Mouse (Mus musculus) ES-E14 (cell line): ENCODE results near the gene Prex1. TPM values are rescaled to one million over a fixed set of nuclear protein-coding genes. Genes with fewer than 3 reads are reported as not detected.
"Not testable (repeated sequence)": the region's sequence is repeated elsewhere in the genome, so short reads cannot be mapped to it uniquely, and the experiment has no call there.

Experiments used
- DNase-seq: peaks from one replicate; pipeline ENCODE4 v3.0.0-alpha.2; 2013; ENCODE audit warnings: low read depth, low spot score
- H3K27ac ChIP-seq: 2 replicates; pipeline ENCODE4 v1.5.1; 2012; ENCODE audit warnings: low read depth, mild to moderate bottlenecking, low read length, moderate library complexity, mixed read lengths; ENCODE audit not compliant: poor library complexity, insufficient read depth, severe bottlenecking
- H3K36me3 ChIP-seq: 2 replicates; pipeline ENCODE4 v1.6.1; 2012; ENCODE audit warnings: mild to moderate bottlenecking, low read length, moderate library complexity, mixed read lengths; ENCODE audit not compliant: control insufficient read depth, poor library complexity, insufficient read depth, severe bottlenecking
- H3K4me1 ChIP-seq, 2 experiments: fragments of 150-350 bp in 1 of 2; sonication (generic) in 1 of 2; 2 replicates each; pipeline ENCODE4 v1.6.1; 2012; ENCODE audit warnings: low read length in 2 of 2, mild to moderate bottlenecking in 1 of 2, mixed read lengths in 1 of 2; ENCODE audit not compliant: control insufficient read depth in 2 of 2, insufficient read depth in 2 of 2, poor library complexity in 1 of 2
- H3K4me3 ChIP-seq, 2 experiments: fragments of 150-350 bp in 1 of 2; sonication (generic) in 1 of 2; 2 replicates each; pipeline ENCODE4 v1.5.1; 2012; ENCODE audit warnings: low read length in 2 of 2, low read depth in 1 of 2, mild to moderate bottlenecking in 1 of 2, mixed read lengths in 1 of 2; ENCODE audit not compliant: insufficient read depth in 1 of 2, poor library complexity in 1 of 2, severe bottlenecking in 1 of 2
- H3K9ac ChIP-seq: 2 replicates; pipeline ENCODE4 v1.6.1; 2012; ENCODE audit warnings: low read depth, mild to moderate bottlenecking, low read length, mixed read lengths; ENCODE audit not compliant: poor library complexity, insufficient read depth, severe bottlenecking
- H3K9me3 ChIP-seq: fragments of 150-350 bp; sonication (generic); 2 replicates; pipeline ENCODE4 v1.6.1; 2012; ENCODE audit warnings: low read depth, mild to moderate bottlenecking, low read length; ENCODE audit not compliant: control insufficient read depth, insufficient read depth
- CHD2 ChIP-seq: IDR thresholded peaks from 2 replicates; pipeline ENCODE4 v1.6.1; 2014; ENCODE audit warnings: mild to moderate bottlenecking, low read depth, low read length, inconsistent platforms
- HCFC1 ChIP-seq: IDR thresholded peaks from 2 replicates; pipeline ENCODE4 v1.6.1; 2012; ENCODE audit warnings: low read length, inconsistent platforms, borderline replicate concordance; ENCODE audit not compliant: insufficient read depth
- MAFK ChIP-seq: IDR thresholded peaks from 2 replicates; pipeline ENCODE4 v1.6.1; 2014; ENCODE audit warnings: mild to moderate bottlenecking, low read depth, low read length, inconsistent platforms; ENCODE audit not compliant: insufficient read depth
- ZC3H11A ChIP-seq: IDR thresholded peaks from 2 replicates; pipeline ENCODE4 v1.6.1; 2012; ENCODE audit warnings: low read depth, mild to moderate bottlenecking, inconsistent platforms, low read length, borderline replicate concordance
- ZNF384 ChIP-seq: IDR thresholded peaks from 2 replicates; pipeline ENCODE4 v1.6.1; 2012; ENCODE audit warnings: low read depth, low read length, inconsistent platforms
- in situ Hi-C, 2 experiments: fragments of 600-800 bp; cut with MboI; formaldehyde crosslinking; loops; one replicate each; pipeline ENCODE4 v1.15.1; 2025; ENCODE audit warnings: low sequenced_read_pairs in 2 of 2, inconsistent platforms in 1 of 2; ENCODE audit not compliant: unreplicated experiment in 2 of 2
- total RNA-seq: library from RNA; depleted of rRNA; stranded (reverse); fragments of 300-350 nt; gene quantifications from 2 replicates; pipeline ENCODE4 v1.2.3, GENCODE M21; 2012

Prex1 gene
- total RNA-seq, 1 experiment: 1.5 TPM

- no peak overlapping the region for H3K27ac ChIP-seq
- H3K4me1 ChIP-seq: peaks cover 5 to 27% of the 10 kb centered on the region in 2 experiments
- no peaks in the 10 kb centered on the region for H3K9me3 ChIP-seq
- in situ Hi-C loops: no loop called here
- no peaks in the 10 kb centered on the region for H3K36me3 ChIP-seq
- H3K9ac ChIP-seq: no peak overlapping the region
- no peak overlapping the region for H3K4me3 ChIP-seq
- TF ChIP-seq HCFC1 (no peak), ZC3H11A (no peak), CHD2 (no peak), ZNF384 (no peak), MAFK (no peak)
- no peak for DNase-seq
Observed at GRCm38 (mm10) chr2:166521878-166522611, 191.6 kb downstream of the Prex1 start.

- no peak overlapping the region for H3K9ac ChIP-seq
- no peaks in the 10 kb centered on the region for H3K9me3 ChIP-seq
- H3K4me3 ChIP-seq: no peak overlapping the region
- TF ChIP-seq ZNF384 (no peak), HCFC1 (no peak), CHD2 (no peak), ZC3H11A (no peak), MAFK (no peak)
- in situ Hi-C loops: no loop called here
- no peak for DNase-seq
- no peak overlapping the region for H3K27ac ChIP-seq
- H3K4me1 ChIP-seq: peaks cover 5 to 27% of the 10 kb centered on the region in 2 experiments
- H3K36me3 ChIP-seq: no peaks in the 10 kb centered on the region
Observed at GRCm38 (mm10) chr2:166521461-166521860, 192.2 kb downstream of the Prex1 start.

- no peak overlapping the region for H3K9ac ChIP-seq
- no peaks in the 10 kb centered on the region for H3K9me3 ChIP-seq
- no peak for DNase-seq
- H3K36me3 ChIP-seq: no peaks in the 10 kb centered on the region
- in situ Hi-C loops: no loop called here
- no peak overlapping the region for H3K27ac ChIP-seq
- no peak for TF ChIP-seq HCFC1
- H3K4me1 ChIP-seq: peaks cover 4 to 21% of the 10 kb centered on the region in 2 experiments
- H3K4me3 ChIP-seq: no peak overlapping the region
Observed at GRCm38 (mm10) chr2:166520536-166520935, 193.1 kb downstream of the Prex1 start.

GRCm38 (mm10) chr2:166517392-166518174 is 196.0 kb downstream of the Prex1 start:
- in situ Hi-C loops, H3K27ac ChIP-seq, H3K9ac ChIP-seq, H3K4me3 ChIP-seq, DNase-seq, H3K36me3 ChIP-seq, H3K9me3 ChIP-seq: not testable (repeated sequence)
- H3K4me1 ChIP-seq: peaks cover 3 to 10% of the 10 kb centered on the region in 2 experiments; a peak in 2 of 4 replicates
